Mouse (Mus musculus): ENCODE data around the gene Zfp51. TPM values are rescaled to one million over a fixed set of nuclear protein-coding genes. Genes with fewer than 3 reads are reported as not detected.
"Not testable (repeated sequence)": the region's sequence is repeated elsewhere in the genome, so short reads cannot be mapped to it uniquely, and the experiment has no call there.

Zfp51 gene
- polyA plus RNA-seq, 1 experiment from 2014 or later = 12.4 TPM

DNA sequence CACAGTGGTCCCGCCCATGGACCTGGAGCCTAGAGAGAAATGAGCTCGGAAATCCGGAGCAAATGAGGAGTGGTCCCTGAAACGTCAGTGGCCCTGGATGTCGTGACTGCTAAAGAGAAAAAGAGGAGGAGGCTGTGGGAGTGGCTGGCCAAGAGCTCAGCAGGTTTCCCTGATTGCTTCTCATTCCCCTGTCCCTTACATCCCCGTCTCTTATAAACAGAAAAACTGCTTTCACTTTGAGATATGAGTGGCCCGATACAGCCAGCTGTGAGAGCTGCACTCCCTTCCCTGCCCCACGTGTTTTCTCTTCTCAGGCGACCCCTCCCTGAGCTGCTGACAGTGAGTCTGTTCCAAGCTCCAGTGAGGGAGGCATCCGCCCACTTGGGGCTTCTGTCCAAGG, 24.6 kb downstream of the Zfp51 start:
- 25% methylated on average over 9 of the region's 10 CpGs for WGBS

DNA sequence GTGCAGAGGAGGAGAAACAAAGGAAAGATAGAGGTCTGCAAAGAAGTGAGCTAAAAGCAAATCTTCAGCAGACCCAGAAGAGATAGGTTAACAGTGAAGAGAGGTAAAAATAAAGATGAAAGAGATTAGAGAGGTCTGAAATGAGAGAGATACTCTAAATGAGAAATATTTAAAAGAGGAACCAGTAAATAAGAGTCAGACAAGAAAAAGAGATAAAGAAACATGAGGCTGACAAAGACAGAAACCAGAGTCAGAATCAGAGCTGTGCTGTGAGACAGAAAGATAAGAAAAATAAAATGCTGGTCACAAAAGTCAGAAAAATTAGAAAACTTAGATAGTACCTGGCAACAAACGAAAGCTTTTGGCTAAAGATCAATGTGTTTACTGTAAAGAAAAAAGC, 25.1 kb downstream of the Zfp51 start:
- H3K27me3 ChIP-seq (ENCODE audit: control insufficient read depth, insufficient read depth, low read depth, low read length); H3K27ac ChIP-seq (ENCODE audit: low read length); H3K36me3 ChIP-seq (ENCODE audit: control insufficient read depth, insufficient read depth, low read length); H3K4me1 ChIP-seq (ENCODE audit: control insufficient read depth, insufficient read depth, low read length); H3K9me3 ChIP-seq (replicated peaks; ENCODE audit: control insufficient read depth, low read length, poor library complexity, severe bottlenecking); H3K9ac ChIP-seq (ENCODE audit: low read depth, low read length); ATAC-seq; H3K4me3 ChIP-seq (ENCODE audit: low read depth, low read length); H3K4me2 ChIP-seq (ENCODE audit: low read length): not testable (repeated sequence)
- 67% methylated on average over 1 of the region's 1 CpGs for WGBS

More for the DNA sequence above, 24.6 kb downstream of the Zfp51 start:
- H3K9ac ChIP-seq (ENCODE audit: low read depth, low read length); H3K27ac ChIP-seq (ENCODE audit: low read length); ATAC-seq; H3K4me1 ChIP-seq (ENCODE audit: control insufficient read depth, insufficient read depth, low read length); H3K27me3 ChIP-seq (ENCODE audit: control insufficient read depth, insufficient read depth, low read depth, low read length); H3K4me3 ChIP-seq (ENCODE audit: low read depth, low read length); H3K9me3 ChIP-seq (replicated peaks; ENCODE audit: control insufficient read depth, low read length, poor library complexity, severe bottlenecking); H3K36me3 ChIP-seq (ENCODE audit: control insufficient read depth, insufficient read depth, low read length); H3K4me2 ChIP-seq (ENCODE audit: low read length): not testable (repeated sequence)

DNA sequence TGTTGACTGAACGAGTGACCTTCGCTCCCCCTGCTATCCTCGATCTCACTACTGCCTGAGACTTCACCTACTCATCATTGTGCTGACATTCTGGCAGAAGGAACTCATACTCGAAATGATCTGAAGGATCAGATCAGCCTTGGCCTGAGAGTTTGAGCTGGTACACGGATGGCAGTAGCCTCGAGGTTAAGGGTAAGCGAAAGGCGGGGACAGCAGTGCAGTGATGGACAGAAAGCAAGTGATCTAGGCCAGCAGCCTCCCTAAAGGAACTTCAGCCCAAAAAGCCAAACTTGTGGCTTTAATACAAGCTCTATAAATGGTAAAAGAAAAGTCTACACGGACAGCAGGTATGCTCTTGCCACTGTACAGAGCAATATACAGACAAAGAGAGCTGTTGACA, 26.2 kb downstream of the Zfp51 start:
- H3K36me3 ChIP-seq (ENCODE audit: control insufficient read depth, insufficient read depth, low read length); H3K4me2 ChIP-seq (ENCODE audit: low read length); H3K27ac ChIP-seq (ENCODE audit: low read length); H3K27me3 ChIP-seq (ENCODE audit: control insufficient read depth, insufficient read depth, low read depth, low read length); ATAC-seq; H3K4me1 ChIP-seq (ENCODE audit: control insufficient read depth, insufficient read depth, low read length); H3K4me3 ChIP-seq (ENCODE audit: low read depth, low read length); H3K9me3 ChIP-seq (replicated peaks; ENCODE audit: control insufficient read depth, low read length, poor library complexity, severe bottlenecking); H3K9ac ChIP-seq (ENCODE audit: low read depth, low read length): not testable (repeated sequence)
- WGBS = 85% methylated on average over 4 of the region's 9 CpGs

DNA sequence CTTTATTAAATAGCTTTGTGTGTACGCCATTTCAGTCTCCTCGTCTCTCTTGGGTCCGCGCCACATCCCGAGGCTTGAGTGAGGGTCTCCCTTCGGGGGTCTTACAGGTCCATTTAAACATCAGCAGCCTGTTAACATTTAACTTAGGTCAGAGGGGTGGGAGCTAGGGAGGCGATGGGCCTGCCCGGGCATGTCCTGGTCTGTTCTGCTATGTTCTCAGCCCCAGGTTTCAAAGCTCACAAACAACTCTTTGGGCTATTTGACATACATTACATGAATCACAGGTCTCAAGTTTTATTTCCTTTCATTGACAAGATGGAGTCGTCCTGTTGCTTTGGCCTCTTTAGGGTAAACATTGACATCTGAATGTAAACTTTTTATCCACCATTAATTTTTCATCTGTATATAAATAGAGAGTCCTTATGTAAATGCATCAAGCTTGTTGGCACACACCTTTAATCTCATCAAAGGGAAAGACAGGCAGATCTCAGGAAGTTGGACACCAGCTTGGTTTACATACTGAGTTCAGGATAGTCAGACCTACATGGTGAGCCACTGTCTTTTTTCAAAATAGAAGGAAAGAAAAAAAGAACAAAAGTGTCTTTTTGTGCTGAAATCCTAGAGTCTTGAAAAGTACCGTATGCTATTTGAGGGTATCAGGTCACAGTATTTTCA, 28.1 kb downstream of the Zfp51 start:
- WGBS = 88% methylated on average over 10 of the region's 10 CpGs
- H3K9ac ChIP-seq (ENCODE audit: low read depth, low read length); H3K9me3 ChIP-seq (replicated peaks; ENCODE audit: control insufficient read depth, low read length, poor library complexity, severe bottlenecking); ATAC-seq; H3K27me3 ChIP-seq (ENCODE audit: control insufficient read depth, insufficient read depth, low read depth, low read length); H3K27ac ChIP-seq (ENCODE audit: low read length); H3K4me3 ChIP-seq (ENCODE audit: low read depth, low read length); H3K4me2 ChIP-seq (ENCODE audit: low read length); H3K36me3 ChIP-seq (ENCODE audit: control insufficient read depth, insufficient read depth, low read length); H3K4me1 ChIP-seq (ENCODE audit: control insufficient read depth, insufficient read depth, low read length): not testable (repeated sequence)

DNA sequence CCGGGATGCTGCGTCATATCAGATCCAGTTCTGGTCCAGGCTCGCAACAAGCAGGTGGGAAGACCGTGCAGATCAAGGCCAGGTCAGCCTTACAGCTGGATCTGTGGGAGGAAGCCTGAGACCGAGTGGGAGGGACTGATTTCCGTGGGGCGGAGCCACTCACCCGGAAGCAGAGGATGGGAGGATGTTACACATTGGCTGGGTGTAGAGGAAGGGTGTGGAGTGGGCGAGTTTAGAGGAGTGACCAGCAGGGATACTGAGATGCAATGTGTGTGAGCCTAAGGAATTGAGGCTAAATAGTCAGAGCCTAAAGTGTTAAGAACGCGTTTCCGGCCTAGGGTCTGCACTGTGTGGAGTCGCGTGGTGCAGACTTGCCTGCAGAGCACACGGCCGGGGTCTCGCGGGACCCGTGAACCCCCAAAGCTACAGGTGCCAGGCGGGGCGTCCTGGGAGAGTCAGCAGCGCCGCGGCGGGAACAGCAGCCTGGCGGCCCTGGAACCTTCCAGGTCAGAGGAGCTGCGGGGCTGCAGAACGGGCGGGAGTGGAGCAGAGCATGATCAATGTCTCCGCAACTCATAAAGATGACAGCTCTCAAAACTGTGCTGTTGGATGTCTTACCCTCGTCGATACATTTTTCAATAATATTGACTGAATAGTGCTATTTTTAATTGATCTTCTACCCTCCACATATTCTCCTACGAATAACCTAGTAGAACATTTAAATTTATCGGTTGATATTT, 38.8 kb downstream of the Zfp51 start, which contains the start of gene Zfp53:
Gene Zfp53, plus strand, starts transcription at position 239 of the 740 bp plus-strand sequence.
- Histone ChIP-seq H3K4me1 (ENCODE audit: control insufficient read depth, insufficient read depth, low read length) (peaks cover 7% of the 10 kb centered on the region), H3K27me3 (ENCODE audit: control insufficient read depth, insufficient read depth, low read depth, low read length) (no peaks in the 10 kb centered on the region), H3K4me2 (ENCODE audit: low read length) (peak within 1 kb of the TSS; percentile 68), H3K9ac (ENCODE audit: low read depth, low read length) (peak within 1 kb of the TSS; percentile 88), H3K4me3 (ENCODE audit: low read depth, low read length) (peak within 1 kb of the TSS; percentile 94), H3K9me3 (replicated peaks; ENCODE audit: control insufficient read depth, low read length, poor library complexity, severe bottlenecking) (no peaks in the 10 kb centered on the region), H3K27ac (ENCODE audit: low read length) (peak within 1 kb of the TSS; percentile 79), H3K36me3 (ENCODE audit: control insufficient read depth, insufficient read depth, low read length) (no peaks in the 10 kb centered on the region)
- 1% methylated on average over 34 of the region's 34 CpGs for WGBS
- peak; percentile 100 for ATAC-seq

DNA sequence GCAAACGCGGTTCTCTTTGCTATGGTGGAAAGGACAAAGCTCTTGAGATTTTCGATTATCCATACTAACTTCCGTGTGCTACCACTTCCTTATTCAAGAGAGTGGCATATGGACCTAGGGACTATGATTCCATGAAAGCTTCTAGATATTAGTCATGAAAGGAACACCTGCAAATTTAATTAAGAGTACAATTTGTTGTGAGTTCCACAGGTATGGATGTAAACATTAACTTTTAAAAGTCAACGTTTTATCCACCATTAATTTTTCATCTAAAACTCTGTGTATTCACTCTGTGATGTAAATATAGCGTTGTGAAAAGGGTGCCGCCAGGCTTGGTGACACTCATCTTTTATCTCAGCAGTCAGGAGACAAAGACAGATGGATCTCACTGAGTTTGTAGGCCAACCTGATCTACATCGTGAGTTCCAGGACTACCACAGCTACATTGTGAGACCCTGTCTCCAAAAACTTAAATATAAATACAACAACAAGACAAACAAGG, 39.4 kb downstream of the Zfp51 start:
- Histone ChIP-seq H3K4me3 (ENCODE audit: low read depth, low read length) (peak overlapping the region; percentile 94), H3K9ac (ENCODE audit: low read depth, low read length) (peak overlapping the region; percentile 88), H3K4me1 (ENCODE audit: control insufficient read depth, insufficient read depth, low read length) (peaks cover 7% of the 10 kb centered on the region), H3K4me2 (ENCODE audit: low read length) (peak overlapping the region; percentile 68), H3K27me3 (ENCODE audit: control insufficient read depth, insufficient read depth, low read depth, low read length) (no peaks in the 10 kb centered on the region), H3K27ac (ENCODE audit: low read length) (no peak overlapping the region), H3K9me3 (replicated peaks; ENCODE audit: control insufficient read depth, low read length, poor library complexity, severe bottlenecking) (no peaks in the 10 kb centered on the region), H3K36me3 (ENCODE audit: control insufficient read depth, insufficient read depth, low read length) (no peaks in the 10 kb centered on the region)
- ATAC-seq = peak; percentile 12; the same call in 1 of the 2 replicates
- WGBS = 21% methylated on average over 8 of the region's 8 CpGs

DNA sequence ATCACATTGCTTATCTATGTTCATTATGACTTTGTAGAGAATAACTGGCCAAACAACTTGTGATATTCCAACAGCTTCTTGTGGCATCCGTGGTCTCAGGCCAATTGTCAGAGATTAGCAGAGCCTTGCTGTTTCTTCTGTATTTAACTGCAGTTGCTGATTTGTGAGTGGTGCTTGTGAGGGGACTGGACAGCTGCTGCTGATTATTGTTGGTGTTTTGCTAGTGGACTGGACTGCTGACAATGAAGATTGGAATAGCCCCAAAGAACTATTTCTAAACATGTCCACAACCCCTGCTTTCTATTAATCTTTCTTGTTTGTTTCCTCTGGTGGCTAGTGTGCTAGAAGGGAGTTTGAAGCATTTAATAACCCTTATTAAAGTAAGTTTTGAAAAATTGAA, 51.2 kb downstream of the Zfp51 start:
- no peak overlapping the region for H3K9ac ChIP-seq (ENCODE audit: low read depth, low read length)
- H3K4me3 ChIP-seq (ENCODE audit: low read depth, low read length) = no peak overlapping the region
- WGBS = 87% methylated on average over 1 of the region's 1 CpGs
- no peak overlapping the region for H3K4me2 ChIP-seq (ENCODE audit: low read length)
- H3K36me3 ChIP-seq (ENCODE audit: control insufficient read depth, insufficient read depth, low read length) = peaks cover 7% of the 10 kb centered on the region
- no peaks in the 10 kb centered on the region for H3K27me3 ChIP-seq (ENCODE audit: control insufficient read depth, insufficient read depth, low read depth, low read length)
- H3K4me1 ChIP-seq (ENCODE audit: control insufficient read depth, insufficient read depth, low read length) = no peaks in the 10 kb centered on the region
- no peak for ATAC-seq
- H3K9me3 ChIP-seq (replicated peaks; ENCODE audit: control insufficient read depth, low read length, poor library complexity, severe bottlenecking) = no peaks in the 10 kb centered on the region
- H3K27ac ChIP-seq (ENCODE audit: low read length) = no peak overlapping the region

DNA sequence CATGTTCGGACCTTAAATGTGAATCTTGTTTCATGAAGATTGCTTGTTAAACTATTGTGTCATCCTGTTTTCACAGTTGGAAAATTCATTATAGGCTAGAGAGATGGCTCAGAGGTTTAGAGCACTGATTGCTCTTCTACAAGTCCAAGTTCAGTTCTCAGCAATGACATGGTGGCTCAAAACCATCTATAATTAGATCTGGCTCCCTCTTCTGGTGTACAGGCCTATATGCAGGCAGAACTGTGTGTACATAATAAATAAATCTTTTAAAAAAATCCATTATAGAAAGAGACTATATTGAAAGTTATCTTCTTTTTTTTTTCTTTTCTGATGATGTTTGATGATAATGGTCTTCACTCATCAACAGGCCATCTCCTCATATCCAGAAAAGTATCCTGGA, 54.4 kb downstream of the Zfp51 start:
- H3K4me2 ChIP-seq (ENCODE audit: low read length) = no peak overlapping the region
- no peaks in the 10 kb centered on the region for H3K4me1 ChIP-seq (ENCODE audit: control insufficient read depth, insufficient read depth, low read length)
- no peak overlapping the region for H3K27ac ChIP-seq (ENCODE audit: low read length)
- 98% methylated on average over 1 of the region's 1 CpGs for WGBS
- no peaks in the 10 kb centered on the region for H3K27me3 ChIP-seq (ENCODE audit: control insufficient read depth, insufficient read depth, low read depth, low read length)
- peaks cover 6% of the 10 kb centered on the region; the same call in 1 of the 2 replicates for H3K36me3 ChIP-seq (ENCODE audit: control insufficient read depth, insufficient read depth, low read length)
- H3K9me3 ChIP-seq (replicated peaks; ENCODE audit: control insufficient read depth, low read length, poor library complexity, severe bottlenecking) = no peaks in the 10 kb centered on the region
- ATAC-seq = no peak
- H3K4me3 ChIP-seq (ENCODE audit: low read depth, low read length) = no peak overlapping the region
- H3K9ac ChIP-seq (ENCODE audit: low read depth, low read length) = no peak overlapping the region

DNA sequence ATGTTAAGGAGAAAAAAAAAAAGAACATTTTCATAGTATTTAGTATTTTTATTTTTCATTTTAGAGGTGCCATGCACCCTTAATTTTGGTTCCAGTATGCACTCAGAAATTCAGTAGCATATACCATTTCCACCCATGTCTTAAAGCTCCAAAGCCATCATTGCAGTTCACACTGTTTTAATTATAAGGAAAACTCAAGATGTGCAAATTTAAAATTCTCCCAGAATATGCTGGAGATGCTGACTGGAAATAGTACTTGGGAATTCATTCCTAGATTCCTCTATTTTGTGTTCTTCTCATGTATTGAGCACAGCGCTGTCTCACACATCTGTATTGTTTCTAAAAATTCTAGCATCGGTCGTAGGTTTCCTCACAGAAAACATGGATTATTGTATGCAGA, 56.1 kb downstream of the Zfp51 start:
- WGBS = 94% methylated on average over 3 of the region's 3 CpGs
- ATAC-seq = no peak
- no peak overlapping the region for H3K9ac ChIP-seq (ENCODE audit: low read depth, low read length)
- no peaks in the 10 kb centered on the region for H3K27me3 ChIP-seq (ENCODE audit: control insufficient read depth, insufficient read depth, low read depth, low read length)
- H3K36me3 ChIP-seq (ENCODE audit: control insufficient read depth, insufficient read depth, low read length) = peaks cover 9% of the 10 kb centered on the region
- H3K4me3 ChIP-seq (ENCODE audit: low read depth, low read length) = no peak overlapping the region
- no peaks in the 10 kb centered on the region for H3K4me1 ChIP-seq (ENCODE audit: control insufficient read depth, insufficient read depth, low read length)
- no peaks in the 10 kb centered on the region for H3K9me3 ChIP-seq (replicated peaks; ENCODE audit: control insufficient read depth, low read length, poor library complexity, severe bottlenecking)
- H3K4me2 ChIP-seq (ENCODE audit: low read length) = no peak overlapping the region
- H3K27ac ChIP-seq (ENCODE audit: low read length) = no peak overlapping the region
